Mouse (Mus musculus): ENCODE measurements around the gene Spaca3. TPM values are rescaled to one million over a fixed set of nuclear protein-coding genes. Genes with fewer than 3 reads are reported as not detected.

The Spaca3 gene
- polyA plus RNA-seq (2015; fragmentation: Nextera tagmentation; extraction: Ambion mirVana): not detected in 2 replicates

GRCm38 (mm10) chr11:80858065-80858464 lies at the start of gene Spaca3:
Gene Spaca3 (plus strand): TSS chr11:80858365.

DNA sequence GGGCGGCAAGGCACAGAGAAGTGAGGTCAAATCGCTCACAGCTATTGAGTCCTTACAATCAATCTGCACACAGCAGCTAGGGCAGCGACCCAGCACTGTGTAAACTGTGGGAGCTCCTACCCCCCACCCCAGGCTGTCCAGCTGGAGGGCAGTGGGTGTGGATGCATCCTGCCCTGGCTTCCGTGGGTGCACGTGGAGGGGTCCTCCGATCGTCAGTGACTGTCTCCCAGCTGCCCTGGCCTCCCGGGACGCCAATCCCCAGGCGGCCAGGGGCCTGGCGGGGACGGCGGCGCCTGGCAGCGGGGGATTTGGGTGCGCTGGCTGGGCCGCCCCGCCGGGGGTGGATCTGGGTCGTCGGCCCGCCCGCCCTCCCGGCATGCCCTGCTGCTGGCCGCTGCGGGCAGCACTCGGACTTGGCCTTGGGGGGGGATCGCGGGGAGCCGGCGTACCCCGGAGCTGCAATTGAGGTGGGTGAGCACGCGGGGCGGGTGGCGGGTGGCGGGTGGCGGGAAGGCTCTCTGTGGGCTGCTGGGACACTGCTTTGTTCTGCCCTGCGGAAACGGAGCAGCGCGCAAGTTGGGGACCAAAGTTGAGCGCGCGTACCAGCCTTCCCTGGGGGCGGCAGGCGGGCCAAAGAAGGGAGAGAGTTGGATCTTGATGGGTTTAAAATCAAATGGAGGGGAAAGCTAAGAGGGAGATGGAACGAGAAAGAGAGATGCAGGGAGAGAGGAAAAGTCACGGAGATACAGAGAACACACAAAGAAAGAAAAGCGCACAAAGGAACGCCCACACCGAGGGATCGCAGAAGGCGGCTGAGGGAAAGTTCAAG lies 48.0 kb upstream of the Spaca3 start, which contains the start of gene Tmem98:
TSS of gene Tmem98 (plus strand) at position 183 of the 829 bp plus-strand sequence.

Other genes starting within 250 kb of the Spaca3 start
- 2.8 and 3.1 TPM in 2 replicates for gene Myo1d, start 78.3 kb upstream of the Spaca3 start, polyA plus RNA-seq (2015; fragmentation: Nextera tagmentation; extraction: Ambion mirVana)
- 13.7 and 16.1 TPM in 2 replicates for gene Tmem98, start 48.2 kb upstream of the Spaca3 start, polyA plus RNA-seq (2015; fragmentation: Nextera tagmentation; extraction: Ambion mirVana)